Mouse (Mus musculus): ENCODE measurements at regions not wholly inside any gene's neighbourhood (a gene's known extent, or its start where the extent isn't known, plus 50 kb on each side); places are given as distances from the start of the nearest gene placed in this dataset.

DNA sequence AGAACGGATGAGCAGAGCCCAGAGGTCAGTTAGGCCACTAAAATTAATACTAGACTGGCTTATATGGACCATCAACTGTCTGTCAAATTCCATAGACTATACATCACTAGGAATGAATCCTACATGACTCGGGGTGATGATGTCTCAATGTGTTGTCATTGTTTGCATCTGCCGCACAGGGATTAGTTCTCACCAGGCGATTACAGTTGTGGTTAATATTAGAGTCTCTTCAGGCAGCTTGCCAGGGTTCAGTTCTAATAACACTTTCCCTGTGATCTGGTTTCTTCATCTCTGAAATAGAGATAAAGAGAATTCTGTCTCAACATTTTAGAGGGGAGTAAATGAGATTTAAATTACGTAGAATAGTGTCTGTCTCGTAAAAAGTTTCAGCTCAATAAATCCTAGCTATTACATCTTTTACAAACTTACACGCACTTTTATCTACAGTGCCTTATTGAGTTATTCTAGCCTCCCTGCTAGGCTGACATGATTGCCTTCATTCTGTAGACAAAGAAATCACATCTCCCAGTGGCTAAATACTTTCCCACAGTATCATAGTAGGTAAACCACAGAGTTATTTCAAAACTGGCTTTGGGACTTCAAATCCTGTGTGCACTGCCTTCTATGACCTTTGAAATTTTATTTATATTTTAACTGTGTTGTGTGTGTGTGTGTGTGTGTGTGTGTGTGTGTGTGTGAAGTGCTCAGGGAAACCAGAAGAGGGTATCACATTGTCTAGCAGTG lies 148.0 kb upstream of the 4933402D24Rik start:
- no peak overlapping the region for H3K4me3 ChIP-seq
- H3K9ac ChIP-seq, result no peak overlapping the region
- 87% methylated on average over 7 of the region's 7 CpGs for WGBS

DNA sequence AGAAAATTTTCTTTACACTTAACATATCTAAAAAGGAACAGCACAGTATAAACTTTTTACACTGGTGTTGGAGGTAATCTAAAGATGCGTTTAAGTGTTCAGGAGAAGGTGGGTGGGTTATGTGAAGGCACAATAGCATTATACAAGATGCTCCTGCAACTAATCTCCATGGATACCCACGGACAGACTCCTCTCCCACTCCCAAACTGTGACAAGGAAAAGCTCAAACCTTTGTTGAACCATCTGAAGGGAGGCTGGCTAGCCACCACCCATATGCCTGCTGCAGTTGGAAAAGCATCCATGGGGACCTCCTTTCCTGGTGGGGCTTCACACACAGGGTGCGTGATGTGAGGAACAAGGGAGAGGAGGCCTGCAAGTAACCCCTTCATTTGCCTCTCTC lies 141.7 kb upstream of the 4933402D24Rik start:
- WGBS, result 86% methylated on average over 3 of the region's 3 CpGs
- ATAC-seq (ENCODE audit: insufficient number of reproducible peaks, insufficient read depth, low FRiP score, low TSS enrichment), result no peak

More for the DNA sequence above, 148.0 kb upstream of the 4933402D24Rik start:
- Histone ChIP-seq H3K4me1 (no peaks in the 10 kb centered on the region), H3K36me3 (no peaks in the 10 kb centered on the region), H3K4me2 (replicated peaks) (no peak overlapping the region), H3K9me3 (no peaks in the 10 kb centered on the region), H3K27ac (no peak overlapping the region), H3K27me3 (no peaks in the 10 kb centered on the region)
- no peak for ATAC-seq (ENCODE audit: insufficient number of reproducible peaks, insufficient read depth, low FRiP score, low TSS enrichment)

DNA sequence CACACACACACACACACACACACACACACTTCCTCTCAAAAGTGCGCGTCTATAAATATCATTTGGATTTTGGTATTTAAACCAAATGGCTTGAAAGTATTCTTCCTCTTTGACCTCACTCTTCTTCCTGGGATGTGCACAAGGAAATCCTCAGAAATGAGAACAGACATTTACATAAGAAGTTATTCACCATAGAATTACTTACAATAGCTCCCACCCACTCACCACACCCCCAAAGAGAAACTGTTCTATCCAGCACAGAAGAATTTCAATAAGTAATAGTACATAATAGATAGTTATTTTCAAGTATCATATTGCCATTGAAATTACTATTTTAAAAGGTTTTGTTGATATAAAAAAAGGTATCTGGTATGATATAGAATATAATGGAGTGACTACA lies 140.1 kb upstream of the 4933402D24Rik start:
- no peak for ATAC-seq (ENCODE audit: insufficient number of reproducible peaks, insufficient read depth, low FRiP score, low TSS enrichment)
- H3K4me3 ChIP-seq, result no peak overlapping the region
- WGBS, result 92% methylated on average over 2 of the region's 2 CpGs

More for the DNA sequence above, 141.7 kb upstream of the 4933402D24Rik start:
- Histone ChIP-seq H3K9me3 (no peaks in the 10 kb centered on the region), H3K27ac (no peak overlapping the region), H3K27me3 (no peaks in the 10 kb centered on the region), H3K4me3 (no peak overlapping the region), H3K4me2 (replicated peaks) (no peak overlapping the region), H3K4me1 (no peaks in the 10 kb centered on the region), H3K9ac (no peak overlapping the region), H3K36me3 (no peaks in the 10 kb centered on the region)

DNA sequence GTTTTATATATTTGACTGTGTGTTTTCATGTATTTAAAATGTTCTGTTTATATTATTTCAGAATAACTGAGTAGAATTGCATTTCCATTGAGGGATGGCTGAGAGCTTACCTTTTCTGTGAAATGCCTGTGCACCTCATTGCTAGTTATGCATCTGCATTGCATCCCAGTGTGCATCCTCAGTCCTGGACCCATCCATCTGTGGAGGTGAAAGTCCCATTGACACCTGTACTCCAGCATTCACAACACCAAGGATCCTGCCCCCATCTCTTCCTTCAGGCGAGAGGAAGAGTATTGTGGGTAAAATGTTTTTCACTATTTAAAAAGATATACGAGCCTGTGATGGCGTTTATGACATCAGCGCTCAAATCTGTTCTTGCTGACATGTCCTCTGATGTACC lies 134.6 kb upstream of the 4933402D24Rik start:
- no peak for ATAC-seq (ENCODE audit: insufficient number of reproducible peaks, insufficient read depth, low FRiP score, low TSS enrichment)
- no peak overlapping the region for H3K9ac ChIP-seq
- 88% methylated on average over 4 of the region's 4 CpGs for WGBS
- H3K9me3 ChIP-seq, result no peaks in the 10 kb centered on the region
- H3K27me3 ChIP-seq, result no peaks in the 10 kb centered on the region
- H3K27ac ChIP-seq, result no peak overlapping the region
- no peak overlapping the region for H3K4me3 ChIP-seq
- H3K36me3 ChIP-seq, result no peaks in the 10 kb centered on the region
- no peaks in the 10 kb centered on the region for H3K4me1 ChIP-seq
- no peak overlapping the region for H3K4me2 ChIP-seq (replicated peaks)

More for the DNA sequence above, 140.1 kb upstream of the 4933402D24Rik start:
- Histone ChIP-seq H3K9ac (no peak overlapping the region), H3K27ac (no peak overlapping the region), H3K9me3 (no peaks in the 10 kb centered on the region), H3K4me1 (no peaks in the 10 kb centered on the region), H3K27me3 (no peaks in the 10 kb centered on the region), H3K4me2 (replicated peaks) (no peak overlapping the region), H3K36me3 (no peaks in the 10 kb centered on the region)

DNA sequence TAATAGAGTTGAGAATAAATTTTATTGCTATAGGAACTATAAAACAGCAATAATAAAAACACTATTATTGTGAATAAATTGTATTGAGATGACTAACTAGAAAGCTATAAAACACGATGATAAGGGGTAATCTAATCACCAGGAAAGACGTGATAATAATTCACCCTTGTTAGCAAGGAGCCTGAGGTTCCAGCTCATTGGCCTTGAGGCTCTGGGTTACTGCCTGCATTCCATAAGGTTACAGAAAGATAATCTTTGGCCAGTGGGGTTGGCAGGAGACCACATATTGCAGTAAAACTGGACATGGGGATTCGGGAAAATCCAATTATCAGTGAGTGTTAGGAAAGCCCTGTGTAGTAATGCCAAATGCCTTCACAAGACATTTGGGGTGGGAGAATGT lies 134.1 kb upstream of the 4933402D24Rik start:
- H3K36me3 ChIP-seq, result no peaks in the 10 kb centered on the region
- no peaks in the 10 kb centered on the region for H3K9me3 ChIP-seq
- no peak overlapping the region for H3K4me3 ChIP-seq
- H3K27ac ChIP-seq, result no peak overlapping the region
- H3K9ac ChIP-seq, result no peak overlapping the region
- no peak for ATAC-seq (ENCODE audit: insufficient number of reproducible peaks, insufficient read depth, low FRiP score, low TSS enrichment)
- no peak overlapping the region for H3K4me2 ChIP-seq (replicated peaks)
- H3K27me3 ChIP-seq, result no peaks in the 10 kb centered on the region
- H3K4me1 ChIP-seq, result no peaks in the 10 kb centered on the region
- WGBS, result 81% methylated on average over 3 of the region's 3 CpGs

DNA sequence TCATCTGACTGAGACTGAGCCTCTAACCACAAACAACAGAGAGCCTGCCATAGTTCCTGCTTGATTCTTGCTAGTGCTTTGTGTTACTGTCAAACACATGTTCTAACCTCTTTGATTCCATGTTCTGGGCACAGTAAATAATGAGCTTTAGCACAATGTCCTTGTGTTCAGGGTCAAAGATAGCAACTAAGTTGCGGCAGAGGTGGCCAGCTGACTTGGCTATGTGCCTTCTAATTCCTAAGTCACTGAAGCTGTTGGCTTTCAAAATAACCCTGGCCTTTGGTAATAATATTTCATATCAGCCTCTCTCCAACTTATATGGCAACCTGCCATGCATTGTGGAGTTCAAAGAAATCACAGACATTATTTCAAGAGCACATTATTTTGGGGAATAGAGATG lies 133.3 kb upstream of the 4933402D24Rik start:
- Histone ChIP-seq H3K4me2 (replicated peaks) (no peak overlapping the region), H3K4me1 (no peaks in the 10 kb centered on the region), H3K9ac (no peak overlapping the region), H3K9me3 (no peaks in the 10 kb centered on the region), H3K4me3 (no peak overlapping the region), H3K27me3 (no peaks in the 10 kb centered on the region), H3K36me3 (no peaks in the 10 kb centered on the region), H3K27ac (no peak overlapping the region)
- no peak for ATAC-seq (ENCODE audit: insufficient number of reproducible peaks, insufficient read depth, low FRiP score, low TSS enrichment)
- WGBS, result 74% methylated on average over 1 of the region's 1 CpGs

DNA sequence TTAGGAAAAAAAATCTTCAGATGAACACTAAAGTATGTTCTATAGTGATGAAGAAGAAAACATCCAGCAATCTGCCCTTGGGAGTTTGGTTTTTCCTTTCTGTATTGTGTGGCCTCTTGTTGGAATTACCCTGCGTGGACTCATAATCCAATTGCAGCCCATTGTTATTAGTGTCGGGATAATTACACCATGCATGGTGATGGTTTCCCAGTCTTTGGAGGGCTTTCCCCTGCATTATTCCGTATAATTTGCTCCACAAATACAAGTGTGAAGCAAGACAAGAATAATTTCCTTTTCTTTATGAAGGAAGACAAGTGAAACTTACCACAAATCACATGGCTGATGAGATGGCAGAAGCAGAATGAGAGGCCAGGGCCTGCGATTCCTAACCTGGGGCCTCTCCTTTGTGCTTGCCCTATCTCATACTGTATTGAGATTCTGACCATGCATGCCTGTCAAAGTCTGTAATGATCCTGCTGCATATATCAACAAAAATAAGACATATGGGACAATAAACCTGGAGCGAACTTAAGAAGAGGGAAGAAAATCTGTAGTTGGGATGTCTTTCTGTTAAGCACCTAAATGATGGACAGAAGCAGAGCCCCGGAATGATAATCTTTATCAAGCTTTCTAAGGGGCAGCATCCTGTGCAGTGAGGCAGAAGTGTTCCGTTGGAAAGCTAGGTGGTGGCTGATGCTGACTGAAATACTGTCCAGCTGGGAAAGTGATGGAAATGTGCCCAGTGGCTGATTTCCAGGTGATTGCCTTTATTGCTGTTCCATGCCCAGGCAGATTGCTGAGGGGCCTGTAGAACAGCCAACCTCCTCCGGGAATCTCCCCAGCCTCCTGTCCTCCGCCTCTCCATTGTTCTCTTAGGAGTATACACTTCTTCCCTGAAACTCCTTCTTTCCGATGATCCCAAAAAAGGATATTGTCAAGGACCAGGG lies 130.8 kb upstream of the 4933402D24Rik start:
- Histone ChIP-seq H3K9me3 (no peaks in the 10 kb centered on the region), H3K36me3 (no peaks in the 10 kb centered on the region), H3K27ac (no peak overlapping the region), H3K9ac (no peak overlapping the region), H3K4me2 (replicated peaks) (no peak overlapping the region), H3K27me3 (no peaks in the 10 kb centered on the region), H3K4me1 (no peaks in the 10 kb centered on the region), H3K4me3 (no peak overlapping the region)
- 79% methylated on average over 10 of the region's 10 CpGs for WGBS
- no peak for ATAC-seq (ENCODE audit: insufficient number of reproducible peaks, insufficient read depth, low FRiP score, low TSS enrichment)

DNA sequence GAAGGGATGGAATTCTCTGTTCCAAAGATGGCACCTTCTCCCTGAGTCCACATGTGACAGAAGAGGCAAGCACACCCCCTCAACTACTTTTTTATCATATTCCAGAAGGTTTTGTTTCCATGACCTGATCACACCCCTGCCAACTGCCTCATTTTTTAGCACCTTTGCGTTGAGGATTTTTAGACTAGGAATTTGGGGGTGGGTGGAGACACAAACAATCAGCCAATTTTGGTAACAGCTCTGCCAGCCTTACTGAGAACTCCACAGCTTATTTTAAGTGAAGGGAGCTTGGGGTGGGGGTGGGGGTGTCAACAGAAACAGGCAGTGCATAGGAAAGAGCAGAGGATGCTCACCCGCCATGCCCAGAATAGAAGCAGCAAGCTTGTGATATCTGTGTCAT lies 129.7 kb upstream of the 4933402D24Rik start:
- Histone ChIP-seq H3K36me3 (no peaks in the 10 kb centered on the region), H3K4me3 (no peak overlapping the region), H3K27ac (no peak overlapping the region), H3K9ac (no peak overlapping the region), H3K9me3 (no peaks in the 10 kb centered on the region), H3K4me1 (no peaks in the 10 kb centered on the region), H3K27me3 (no peaks in the 10 kb centered on the region), H3K4me2 (replicated peaks) (no peak overlapping the region)
- WGBS, result 79% methylated on average over 2 of the region's 2 CpGs
- no peak for ATAC-seq (ENCODE audit: insufficient number of reproducible peaks, insufficient read depth, low FRiP score, low TSS enrichment)

DNA sequence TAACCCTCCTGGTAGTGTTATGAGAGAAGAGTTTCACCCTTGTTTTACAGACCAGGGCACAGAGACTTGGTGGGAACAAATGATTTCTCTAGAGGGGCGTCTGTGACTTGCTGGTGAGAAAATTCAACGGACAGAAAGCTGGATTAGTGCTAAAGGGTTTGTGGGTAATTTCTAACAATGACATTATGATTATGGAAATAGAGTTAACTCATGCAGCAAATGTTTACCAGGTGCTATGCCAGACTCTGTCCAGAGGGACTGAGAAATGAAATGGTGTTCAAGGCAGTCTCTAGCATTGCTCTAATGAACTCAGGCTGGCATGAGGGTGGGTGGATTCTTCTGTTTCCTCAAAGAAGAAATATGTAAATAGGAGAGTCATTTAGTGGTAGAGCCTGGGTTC lies 128.5 kb upstream of the 4933402D24Rik start:
- WGBS, result 53% methylated on average over 2 of the region's 2 CpGs
- H3K9me3 ChIP-seq, result no peaks in the 10 kb centered on the region
- no peak overlapping the region for H3K4me3 ChIP-seq
- H3K27me3 ChIP-seq, result no peaks in the 10 kb centered on the region
- H3K9ac ChIP-seq, result no peak overlapping the region
- H3K4me2 ChIP-seq (replicated peaks), result no peak overlapping the region
- H3K27ac ChIP-seq, result no peak overlapping the region
- no peak for ATAC-seq (ENCODE audit: insufficient number of reproducible peaks, insufficient read depth, low FRiP score, low TSS enrichment)
- H3K36me3 ChIP-seq, result no peaks in the 10 kb centered on the region
- H3K4me1 ChIP-seq, result no peaks in the 10 kb centered on the region

DNA sequence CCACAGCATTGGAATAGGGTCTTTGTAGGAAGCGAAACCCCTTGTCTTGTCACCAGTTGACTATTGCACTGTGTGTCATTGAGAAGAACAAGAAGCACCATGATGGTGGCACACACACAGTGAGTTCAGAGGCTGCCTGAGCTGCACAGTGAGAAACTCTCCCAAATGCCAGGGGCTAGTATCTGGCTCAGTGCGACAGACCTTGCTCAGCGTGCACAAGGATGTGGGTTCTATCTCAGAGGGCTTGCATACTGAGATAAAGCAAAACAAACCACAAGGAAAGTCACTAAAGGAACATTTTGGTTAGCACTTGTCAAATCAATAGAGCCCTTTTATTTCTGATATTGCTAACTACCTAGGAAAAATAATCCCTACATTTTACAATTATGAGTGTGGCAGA lies 110.5 kb upstream of the 4933402D24Rik start:
- Histone ChIP-seq H3K4me2 (replicated peaks) (no peak overlapping the region), H3K27ac (no peak overlapping the region), H3K4me3 (no peak overlapping the region), H3K36me3 (no peaks in the 10 kb centered on the region), H3K9me3 (no peaks in the 10 kb centered on the region), H3K27me3 (no peaks in the 10 kb centered on the region), H3K4me1 (no peaks in the 10 kb centered on the region), H3K9ac (no peak overlapping the region)
- no peak for ATAC-seq (ENCODE audit: insufficient number of reproducible peaks, insufficient read depth, low FRiP score, low TSS enrichment)
- 78% methylated on average over 3 of the region's 3 CpGs for WGBS

DNA sequence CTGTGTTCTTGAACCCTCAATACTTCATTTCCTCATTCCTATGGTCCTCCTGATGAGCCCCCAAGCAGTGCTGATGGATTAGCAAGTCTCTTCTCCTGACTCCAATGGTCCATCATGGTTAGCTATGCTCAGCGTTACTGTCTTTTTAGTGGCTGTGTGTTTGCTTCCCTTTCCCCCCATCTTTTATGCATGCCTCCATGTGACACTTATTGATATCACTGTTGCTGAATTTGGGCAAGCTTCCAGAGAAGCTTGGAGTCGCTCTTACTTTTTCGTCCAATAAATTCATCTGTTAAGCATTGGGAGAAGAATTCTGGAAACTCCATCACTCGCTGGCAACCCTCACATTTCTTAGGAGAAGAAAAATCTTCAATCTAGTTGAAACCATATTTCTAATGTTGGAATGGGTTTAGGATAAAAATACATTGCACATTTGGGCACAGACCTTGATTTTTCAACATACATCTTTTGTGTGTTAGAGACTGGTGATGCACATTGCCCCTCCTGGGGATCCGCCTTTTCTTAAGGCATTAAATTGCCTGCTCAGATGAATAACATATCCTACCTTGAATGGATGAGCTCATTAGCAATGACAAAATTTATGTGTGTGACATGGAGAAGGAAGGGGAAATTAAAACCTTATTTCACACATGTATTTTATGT lies 107.7 kb upstream of the 4933402D24Rik start:
- Histone ChIP-seq H3K4me2 (replicated peaks) (no peak overlapping the region), H3K9ac (no peak overlapping the region), H3K4me3 (no peak overlapping the region), H3K36me3 (no peaks in the 10 kb centered on the region), H3K4me1 (no peaks in the 10 kb centered on the region), H3K9me3 (no peaks in the 10 kb centered on the region), H3K27me3 (no peaks in the 10 kb centered on the region), H3K27ac (no peak overlapping the region)
- 83% methylated on average over 5 of the region's 5 CpGs for WGBS
- no peak for ATAC-seq (ENCODE audit: insufficient number of reproducible peaks, insufficient read depth, low FRiP score, low TSS enrichment)
